Mouse (Mus musculus) limb, embryonic 14.5 days (tissue): ENCODE results near the gene Trappc3. TPM values are rescaled to one million over a fixed set of nuclear protein-coding genes. Genes with fewer than 3 reads are reported as not detected.

Source experiments
- ATAC-seq: fragments of 200-750 bp; cut with Nextera tagmentation; 2 replicates; pipeline ENCODE4 v1.8.0; 2017; ENCODE audit warnings: low read depth, moderate number of reproducible peaks, moderate TSS enrichment; ENCODE audit not compliant: low FRiP score
- DNase-seq: peaks from one replicate; pipeline ENCODE4 v3.0.0-alpha.2; 2015; ENCODE audit warnings: low spot score
- H3K27ac ChIP-seq: fragments of 300-500 bp; sonication (generic); replicated peaks from 2 replicates; pipeline ENCODE4 v1.5.1; 2014; ENCODE audit warnings: low read depth, mild to moderate bottlenecking, low read length, moderate library complexity, mixed read lengths
- H3K27me3 ChIP-seq: fragments of 300-500 bp; sonication (generic); 2 replicates; pipeline ENCODE4 v1.6.1; 2014; ENCODE audit warnings: low read length, mixed read lengths; ENCODE audit not compliant: control insufficient read depth, insufficient read depth
- H3K36me3 ChIP-seq: fragments of 300-500 bp; sonication (generic); 2 replicates; pipeline ENCODE4 v1.6.1; 2014; ENCODE audit warnings: mild to moderate bottlenecking, low read length, moderate library complexity, mixed read lengths; ENCODE audit not compliant: control insufficient read depth, insufficient read depth
- H3K4me1 ChIP-seq: fragments of 300-500 bp; sonication (generic); 2 replicates; pipeline ENCODE4 v1.6.1; 2014; ENCODE audit warnings: antibody characterized with exemption, low read length, mixed read lengths; ENCODE audit not compliant: control insufficient read depth, insufficient read depth
- H3K4me2 ChIP-seq: fragments of 300-500 bp; sonication (generic); replicated peaks from 2 replicates; pipeline ENCODE4 v1.6.1; 2014; ENCODE audit warnings: low read depth, mild to moderate bottlenecking, low read length, moderate library complexity; ENCODE audit not compliant: severe bottlenecking
- H3K4me3 ChIP-seq: fragments of 300-500 bp; sonication (generic); replicated peaks from 2 replicates; pipeline ENCODE4 v1.5.1; 2014; ENCODE audit warnings: low read length
- H3K9ac ChIP-seq: fragments of 300-500 bp; sonication (generic); 2 replicates; pipeline ENCODE4 v1.6.1; 2014; ENCODE audit warnings: mild to moderate bottlenecking, low read depth, low read length, moderate library complexity; ENCODE audit not compliant: severe bottlenecking
- H3K9me3 ChIP-seq: fragments of 300-500 bp; sonication (generic); 2 replicates; pipeline ENCODE4 v1.6.1; 2016; ENCODE audit warnings: low read length; ENCODE audit not compliant: control insufficient read depth
- POLR2A ChIP-seq: fragments of 200-500 bp; IDR thresholded peaks from 2 replicates; pipeline ENCODE4 v1.8.0; 2012; ENCODE audit warnings: inconsistent platforms, mild to moderate bottlenecking, moderate library complexity, borderline replicate concordance; ENCODE audit not compliant: insufficient read depth, insufficient read length; ENCODE audit errors: extremely low read depth
- WGBS: fragments of 180-500 bp; shearing (Covaris S2); extraction: QIAGEN DNeasy Blood & Tissue Kit; methylation state at CpG from one replicate; pipeline ENCODE4 v1.1.7; 2014; 5-methylcytosine and 5-hydroxymethylcytosine counted together
- polyA plus RNA-seq, 2 experiments: library from polyadenylated mRNA; depleted of rRNA in 1 of 2; stranded (reverse) in 1 of 2; unstranded in 1 of 2; fragments of >200 nt; fragmentation: Nextera tagmentation in 1 of 2; extraction: Ambion mirVana in 1 of 2; gene quantifications; 2 replicates each; pipeline versions ENCODE4 v1.2.1 to v1.2.3; 2012 to 2014

The Trappc3 gene
- polyA plus RNA-seq, 2 experiments = 34.5 to 113 TPM

GRCm38 (mm10) chr4:126255113-126256001 lies 6.8 kb upstream of the Trappc3 start:
- WGBS = under 1% methylated on average over 47 of the region's 50 CpGs
- peaks cover 63% of the 10 kb centered on the region for H3K4me1 ChIP-seq
- peak overlapping the region; percentile 92 for H3K27ac ChIP-seq
- H3K9ac ChIP-seq = peak overlapping the region; percentile 93
- no peaks in the 10 kb centered on the region for H3K9me3 ChIP-seq
- DNase-seq (peak; percentile 61), ATAC-seq (peak; percentile 20; the same call in 1 of the 2 replicates)
- H3K27me3 ChIP-seq = no peaks in the 10 kb centered on the region
- no peak for TF ChIP-seq POLR2A
- peak overlapping the region; percentile 100 for H3K4me3 ChIP-seq
- peaks cover 18% of the 10 kb centered on the region; the same call in 1 of the 2 replicates for H3K36me3 ChIP-seq
- H3K4me2 ChIP-seq = peak overlapping the region; percentile 95

GRCm38 (mm10) chr4:126256131-126256791 lies 5.9 kb upstream of the Trappc3 start, which contains the start of gene Map7d1:
TSS of gene Map7d1 (minus strand) at chr4:126256343.
- TF ChIP-seq POLR2A = peak; percentile 81; the same call in 1 of the 2 replicates
- H3K4me1 ChIP-seq = peaks cover 67% of the 10 kb centered on the region
- WGBS = 0% methylated on average over 45 of the region's 59 CpGs
- peak within 1 kb of the TSS; percentile 92 for H3K27ac ChIP-seq
- DNase-seq (peak; percentile 78), ATAC-seq (peak; percentile 83)
- H3K4me3 ChIP-seq = peak within 1 kb of the TSS; percentile 100
- peak within 1 kb of the TSS; percentile 95 for H3K4me2 ChIP-seq
- no peaks in the 10 kb centered on the region for H3K9me3 ChIP-seq
- peak within 1 kb of the TSS; percentile 93 for H3K9ac ChIP-seq
- H3K36me3 ChIP-seq = peaks cover 10% of the 10 kb centered on the region; the same call in 1 of the 2 replicates
- no peaks in the 10 kb centered on the region for H3K27me3 ChIP-seq

GRCm38 (mm10) chr4:126256967-126257881 lies 4.9 kb upstream of the Trappc3 start:
- Histone ChIP-seq H3K9me3 (no peaks in the 10 kb centered on the region), H3K9ac (peak overlapping the region; percentile 93), H3K27me3 (no peaks in the 10 kb centered on the region), H3K4me3 (peak overlapping the region; percentile 100), H3K36me3 (peaks cover 6% of the 10 kb centered on the region; the same call in 1 of the 2 replicates), H3K4me1 (peaks cover 67% of the 10 kb centered on the region), H3K27ac (peak overlapping the region; percentile 92), H3K4me2 (peak overlapping the region; percentile 95)
- no peak for TF ChIP-seq POLR2A
- WGBS = 3% methylated on average over 26 of the region's 26 CpGs
- DNase-seq (no peak), ATAC-seq (no peak)

GRCm38 (mm10) chr4:126259063-126259462 lies 3.1 kb upstream of the Trappc3 start:
- Histone ChIP-seq H3K27me3 (no peaks in the 10 kb centered on the region), H3K4me1 (peaks cover 54% of the 10 kb centered on the region), H3K36me3 (peaks cover 2% of the 10 kb centered on the region; the same call in 1 of the 2 replicates), H3K9me3 (no peaks in the 10 kb centered on the region), H3K4me3 (no peak overlapping the region), H3K27ac (peak overlapping the region; percentile 70), H3K4me2 (peak overlapping the region; percentile 37), H3K9ac (no peak overlapping the region)
- DNase-seq (peak; percentile 32), ATAC-seq (no peak)
- TF ChIP-seq POLR2A = no peak
- 23% methylated on average over 3 of the region's 3 CpGs for WGBS
